Mouse (Mus musculus): Measurements from ENCODE around the gene C130074G19Rik. TPM values are rescaled to one million over a fixed set of nuclear protein-coding genes. Genes with fewer than 3 reads are reported as not detected.

The C130074G19Rik gene
- polyA plus RNA-seq, 2 experiments, result 1.8 to 9.7 TPM

DNA sequence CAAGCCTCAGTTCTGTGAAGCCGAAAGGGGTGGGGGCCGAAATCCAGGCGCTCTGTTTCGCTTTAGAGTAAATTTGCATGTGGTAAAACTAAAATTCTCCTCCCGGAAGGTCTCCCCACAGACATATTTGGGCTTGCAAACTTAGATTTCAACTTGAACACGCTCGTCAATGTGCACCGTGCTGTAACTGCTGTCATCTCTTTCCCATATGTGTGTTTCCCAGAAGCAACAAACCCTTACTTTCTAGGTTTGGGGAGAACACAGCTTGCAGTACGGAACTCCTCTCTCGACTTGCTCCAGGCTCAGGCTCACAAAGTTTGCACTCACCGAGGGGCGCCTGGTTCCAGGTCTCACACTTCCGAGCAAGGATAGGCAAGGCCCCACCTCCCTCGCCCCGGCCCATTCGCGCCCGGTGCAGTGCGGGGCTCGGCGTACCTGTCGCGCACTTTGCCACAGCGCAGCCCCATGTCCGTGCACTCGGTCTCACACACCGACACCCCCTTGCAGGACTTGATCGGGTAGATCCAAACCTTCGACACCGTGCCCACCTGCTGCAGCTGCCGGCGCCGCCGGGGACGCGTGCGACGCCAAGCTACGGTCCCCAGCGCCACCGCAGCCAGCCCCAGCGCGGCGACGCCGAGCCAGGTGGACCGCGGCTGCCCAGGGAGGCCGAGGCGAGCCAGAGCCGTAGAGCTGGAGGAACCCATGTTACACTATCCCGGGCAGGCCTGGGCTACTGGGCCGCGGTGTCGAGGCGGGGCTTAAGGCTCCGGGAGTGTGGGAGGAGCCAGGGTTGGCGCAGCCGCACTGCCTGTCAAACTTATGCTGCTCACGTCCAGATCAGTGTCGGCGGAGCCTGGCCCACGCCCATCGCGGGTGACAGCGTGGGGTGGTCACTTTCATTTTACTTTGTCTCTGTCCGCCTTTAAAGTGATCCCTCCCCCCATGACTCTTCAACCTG is 37.6 kb downstream of the C130074G19Rik start:
- under 1% methylated on average over 64 of the region's 67 CpGs for WGBS
- peak overlapping the region; percentile 93 for H3K4me3 ChIP-seq (replicated peaks; ENCODE audit: low read length)

DNA sequence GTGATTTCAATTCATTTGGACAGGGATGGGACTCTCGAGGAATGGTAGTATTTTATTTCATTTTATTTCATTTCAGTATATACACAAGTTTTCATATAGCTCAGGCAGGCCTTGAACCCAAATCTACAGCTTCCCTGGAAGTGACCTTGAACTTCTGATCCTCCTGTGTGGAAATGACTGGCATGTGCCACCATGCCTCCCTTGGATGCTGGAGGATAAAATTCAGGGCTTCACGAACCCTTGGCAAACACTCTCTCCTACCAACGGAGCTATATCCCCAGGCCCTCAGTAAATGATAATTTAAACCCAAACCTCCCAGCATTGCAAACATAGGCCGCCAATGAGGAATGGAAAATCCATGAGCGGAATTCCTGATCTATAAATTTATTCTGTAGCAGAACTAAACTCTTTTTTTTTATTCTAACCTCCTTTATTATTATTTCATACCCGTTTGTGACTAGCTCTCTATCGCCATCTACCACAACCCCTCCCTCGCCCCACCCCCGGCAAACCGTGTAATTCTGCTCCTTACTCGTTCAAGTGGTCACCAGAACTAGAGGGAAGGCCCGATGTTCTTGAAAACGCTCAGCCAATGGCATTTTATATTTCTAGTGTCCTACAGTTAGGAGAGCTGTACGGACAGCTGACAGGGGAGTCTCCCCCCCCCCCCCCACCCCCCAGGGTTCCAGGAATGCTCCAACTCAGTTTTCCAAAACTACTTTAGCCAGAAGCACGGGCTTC is 38.5 kb downstream of the C130074G19Rik start:
- 14% methylated on average over 15 of the region's 15 CpGs for WGBS
- ATAC-seq (ENCODE audit: low FRiP score, low read depth), result no peak
- H3K36me3 ChIP-seq (ENCODE audit: control insufficient read depth, insufficient read depth, low read length), result peaks cover 10% of the 10 kb centered on the region; the same call in 1 of the 2 replicates
- no peak for TF ChIP-seq POLR2A (IDR thresholded peaks at IDR 0.05; ENCODE audit: borderline replicate concordance, extremely low read depth, insufficient read depth, insufficient read length)
- peaks cover 11% of the 10 kb centered on the region for H3K4me1 ChIP-seq (ENCODE audit: control insufficient read depth, insufficient read depth, low read length)
- peak overlapping the region; percentile 88 for H3K27ac ChIP-seq (replicated peaks; ENCODE audit: low read depth, low read length)
- H3K27me3 ChIP-seq (ENCODE audit: control insufficient read depth, insufficient read depth, low read length), result no peaks in the 10 kb centered on the region
- peak overlapping the region; percentile 89 for H3K4me2 ChIP-seq (replicated peaks; ENCODE audit: low read depth, low read length, severe bottlenecking)
- DNase-seq (ENCODE audit: low spot score), result peak; percentile 25
- peak overlapping the region; percentile 86 for H3K9ac ChIP-seq (ENCODE audit: low read depth, low read length, severe bottlenecking)
- no peaks in the 10 kb centered on the region for H3K9me3 ChIP-seq (ENCODE audit: control insufficient read depth, low read length)
- peak overlapping the region; percentile 93 for H3K4me3 ChIP-seq (replicated peaks; ENCODE audit: low read length)

More for the DNA sequence above, 37.6 kb downstream of the C130074G19Rik start:
- peak overlapping the region; percentile 88 for H3K27ac ChIP-seq (replicated peaks; ENCODE audit: low read depth, low read length)
- H3K9me3 ChIP-seq (ENCODE audit: control insufficient read depth, low read length), result no peaks in the 10 kb centered on the region
- peak; percentile 98 for ATAC-seq (ENCODE audit: low FRiP score, low read depth)
- TF ChIP-seq POLR2A (IDR thresholded peaks at IDR 0.05; ENCODE audit: borderline replicate concordance, extremely low read depth, insufficient read depth, insufficient read length), result peak; percentile 47; the same call in 1 of the 2 replicates
- no peaks in the 10 kb centered on the region for H3K27me3 ChIP-seq (ENCODE audit: control insufficient read depth, insufficient read depth, low read length)
- H3K4me2 ChIP-seq (replicated peaks; ENCODE audit: low read depth, low read length, severe bottlenecking), result peak overlapping the region; percentile 89
- DNase-seq (ENCODE audit: low spot score), result peak; percentile 95
- peak overlapping the region; percentile 86 for H3K9ac ChIP-seq (ENCODE audit: low read depth, low read length, severe bottlenecking)
- peaks cover 11% of the 10 kb centered on the region for H3K4me1 ChIP-seq (ENCODE audit: control insufficient read depth, insufficient read depth, low read length)
- H3K36me3 ChIP-seq (ENCODE audit: control insufficient read depth, insufficient read depth, low read length), result 0 out of 2 replicates have a peak, but pooled peaks cover 2% of the 10 kb centered on the region

DNA sequence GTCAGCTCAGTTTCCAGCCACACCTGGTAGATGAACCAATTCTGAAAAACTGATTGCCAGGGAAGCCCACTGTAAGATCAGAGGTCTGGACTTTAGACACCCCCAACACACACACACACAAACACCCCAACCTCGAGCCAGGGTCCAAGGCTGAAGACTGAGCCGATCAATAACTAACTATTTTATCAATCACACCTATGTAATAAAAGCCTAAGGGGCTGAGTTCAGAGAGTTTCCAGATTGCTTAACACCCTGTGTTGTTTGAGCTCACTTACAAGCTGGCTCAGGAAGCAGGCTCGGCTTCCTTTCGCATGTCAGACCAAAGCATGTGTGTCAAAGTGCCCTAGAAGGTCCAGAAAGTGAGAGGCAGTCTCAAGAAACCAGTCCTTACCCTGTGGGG is 45.4 kb downstream of the C130074G19Rik start:
- H3K9me3 ChIP-seq (ENCODE audit: control insufficient read depth, low read length), result no peaks in the 10 kb centered on the region
- no peak overlapping the region for H3K27ac ChIP-seq (replicated peaks; ENCODE audit: low read depth, low read length)
- TF ChIP-seq POLR2A (IDR thresholded peaks at IDR 0.05; ENCODE audit: borderline replicate concordance, extremely low read depth, insufficient read depth, insufficient read length), result no peak
- H3K27me3 ChIP-seq (ENCODE audit: control insufficient read depth, insufficient read depth, low read length), result no peaks in the 10 kb centered on the region
- no peaks in the 10 kb centered on the region for H3K4me1 ChIP-seq (ENCODE audit: control insufficient read depth, insufficient read depth, low read length)
- H3K36me3 ChIP-seq (ENCODE audit: control insufficient read depth, insufficient read depth, low read length), result peaks cover 40% of the 10 kb centered on the region
- no peak overlapping the region for H3K4me2 ChIP-seq (replicated peaks; ENCODE audit: low read depth, low read length, severe bottlenecking)
- DNase-seq (ENCODE audit: low spot score) (no peak), ATAC-seq (ENCODE audit: low FRiP score, low read depth) (no peak)
- H3K4me3 ChIP-seq (replicated peaks; ENCODE audit: low read length), result no peak overlapping the region
- 73% methylated on average over 4 of the region's 4 CpGs for WGBS
- no peak overlapping the region for H3K9ac ChIP-seq (ENCODE audit: low read depth, low read length, severe bottlenecking)

DNA sequence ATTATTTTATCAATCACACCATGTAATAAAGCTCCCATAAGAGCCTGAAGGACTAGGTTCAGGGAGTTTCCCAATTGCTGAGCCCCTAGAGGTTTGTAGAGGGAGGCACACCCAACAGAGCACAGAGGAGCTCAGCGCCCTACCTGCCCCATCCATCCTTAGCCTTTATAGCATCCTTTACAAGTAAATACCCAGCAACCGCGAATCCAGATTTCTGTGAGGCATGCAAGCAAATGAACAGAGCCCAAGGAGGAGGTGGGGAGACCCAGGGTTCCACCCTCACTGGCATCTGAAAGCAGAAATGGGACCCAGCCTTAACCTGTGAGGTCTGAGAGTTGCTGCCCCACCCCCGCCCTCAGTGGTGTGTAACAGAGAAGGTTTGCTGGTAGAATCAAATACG is 46.7 kb downstream of the C130074G19Rik start:
- ATAC-seq (ENCODE audit: low FRiP score, low read depth) (no peak), DNase-seq (ENCODE audit: low spot score) (no peak)
- Histone ChIP-seq H3K36me3 (ENCODE audit: control insufficient read depth, insufficient read depth, low read length) (peaks cover 53% of the 10 kb centered on the region), H3K4me3 (replicated peaks; ENCODE audit: low read length) (no peak overlapping the region), H3K9ac (ENCODE audit: low read depth, low read length, severe bottlenecking) (no peak overlapping the region), H3K9me3 (ENCODE audit: control insufficient read depth, low read length) (no peaks in the 10 kb centered on the region), H3K27ac (replicated peaks; ENCODE audit: low read depth, low read length) (no peak overlapping the region), H3K4me2 (replicated peaks; ENCODE audit: low read depth, low read length, severe bottlenecking) (no peak overlapping the region), H3K27me3 (ENCODE audit: control insufficient read depth, insufficient read depth, low read length) (no peaks in the 10 kb centered on the region), H3K4me1 (ENCODE audit: control insufficient read depth, insufficient read depth, low read length) (no peaks in the 10 kb centered on the region)
- 71% methylated on average over 5 of the region's 5 CpGs for WGBS
- TF ChIP-seq POLR2A (IDR thresholded peaks at IDR 0.05; ENCODE audit: borderline replicate concordance, extremely low read depth, insufficient read depth, insufficient read length), result no peak

DNA sequence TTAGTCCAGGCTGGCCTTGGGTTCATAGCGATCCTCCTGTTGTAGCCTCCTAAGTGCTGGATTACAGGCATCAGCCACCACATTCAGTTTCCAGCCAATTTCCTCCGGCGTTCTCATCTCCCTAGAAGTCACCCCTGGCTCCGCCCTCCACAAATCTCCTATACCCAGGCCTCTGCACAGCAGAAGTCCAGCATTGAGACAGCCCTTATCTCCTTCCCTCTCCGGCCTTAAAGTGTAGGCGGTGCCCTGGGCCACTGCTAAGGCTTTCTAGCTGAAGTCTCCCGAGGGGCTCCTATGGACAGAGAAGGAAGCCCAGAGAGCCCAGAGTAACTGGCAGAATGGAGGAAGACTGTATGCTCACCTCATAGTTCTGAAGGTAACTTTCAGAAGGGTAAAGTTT is 49.5 kb downstream of the C130074G19Rik start:
- H3K4me3 ChIP-seq (replicated peaks; ENCODE audit: low read length), result no peak overlapping the region
- H3K27ac ChIP-seq (replicated peaks; ENCODE audit: low read depth, low read length), result no peak overlapping the region
- peaks cover 58% of the 10 kb centered on the region for H3K36me3 ChIP-seq (ENCODE audit: control insufficient read depth, insufficient read depth, low read length)
- no peak for ATAC-seq (ENCODE audit: low FRiP score, low read depth)
- no peaks in the 10 kb centered on the region for H3K4me1 ChIP-seq (ENCODE audit: control insufficient read depth, insufficient read depth, low read length)
- no peaks in the 10 kb centered on the region for H3K9me3 ChIP-seq (ENCODE audit: control insufficient read depth, low read length)
- H3K4me2 ChIP-seq (replicated peaks; ENCODE audit: low read depth, low read length, severe bottlenecking), result no peak overlapping the region
- H3K9ac ChIP-seq (ENCODE audit: low read depth, low read length, severe bottlenecking), result no peak overlapping the region
- WGBS, result 91% methylated on average over 7 of the region's 7 CpGs
- no peak for TF ChIP-seq POLR2A (IDR thresholded peaks at IDR 0.05; ENCODE audit: borderline replicate concordance, extremely low read depth, insufficient read depth, insufficient read length)
- H3K27me3 ChIP-seq (ENCODE audit: control insufficient read depth, insufficient read depth, low read length), result no peaks in the 10 kb centered on the region
- DNase-seq (ENCODE audit: low spot score), result no peak
